Mouse (Mus musculus) liver, embryonic 14.5 days (tissue): ENCODE measurements around the gene Cmtm2b. TPM values are rescaled to one million over a fixed set of nuclear protein-coding genes. Genes with fewer than 3 reads are reported as not detected.

Experiments
- ATAC-seq: fragments of 200-750 bp; cut with Nextera tagmentation; 2 replicates; pipeline ENCODE4 v1.8.0; 2017; ENCODE audit warnings: moderate number of reproducible peaks, mild to moderate bottlenecking, moderate library complexity; ENCODE audit not compliant: insufficient read depth
- DNase-seq, 3 experiments: peaks; one replicate each; pipeline ENCODE4 v3.0.0-alpha.2; 2012 to 2013; ENCODE audit warnings: low read depth in 3 of 3, low spot score in 3 of 3
- H3K27ac ChIP-seq: fragments of 300-500 bp; sonication (generic); 2 replicates; pipeline ENCODE4 v1.5.1; 2014; ENCODE audit warnings: moderate library complexity, mild to moderate bottlenecking, control low read depth, inconsistent platforms
- H3K27me3 ChIP-seq: fragments of 300-500 bp; sonication (generic); 2 replicates; pipeline ENCODE4 v1.6.1; 2014; ENCODE audit warnings: mild to moderate bottlenecking, low read length, moderate library complexity; ENCODE audit not compliant: control insufficient read depth, insufficient read depth
- H3K36me3 ChIP-seq: fragments of 300-500 bp; sonication (generic); replicated peaks from 2 replicates; pipeline ENCODE4 v1.6.1; 2014; ENCODE audit warnings: low read depth; ENCODE audit not compliant: control insufficient read depth, insufficient read depth
- H3K4me1 ChIP-seq, 2 experiments: fragments of 200-500 bp in 1 of 2; fragments of 300-500 bp in 1 of 2; sonication (generic) in 1 of 2; replicated peaks; 2 replicates each; pipeline ENCODE4 v1.6.1; 2012 to 2014; ENCODE audit warnings: antibody characterized with exemption in 1 of 2, inconsistent platforms in 1 of 2, low read length in 1 of 2; ENCODE audit not compliant: control insufficient read depth in 2 of 2, insufficient read depth in 2 of 2
- H3K4me2 ChIP-seq: fragments of 300-500 bp; sonication (generic); 2 replicates; pipeline ENCODE4 v1.6.1; 2014; ENCODE audit warnings: low read depth, mild to moderate bottlenecking, control low read depth, moderate library complexity
- H3K4me3 ChIP-seq, 2 experiments: fragments of 200-500 bp in 1 of 2; fragments of 300-500 bp in 1 of 2; sonication (generic) in 1 of 2; 2 replicates each; pipeline ENCODE4 v1.5.1; 2012 to 2014; ENCODE audit warnings: low read depth in 2 of 2, low read length in 2 of 2, mild to moderate bottlenecking in 2 of 2, control low read depth in 1 of 2, inconsistent platforms in 1 of 2, moderate library complexity in 1 of 2; ENCODE audit not compliant: insufficient read depth in 1 of 2
- H3K9ac ChIP-seq: fragments of 300-500 bp; sonication (generic); replicated peaks from 2 replicates; pipeline ENCODE4 v1.6.1; 2014; ENCODE audit warnings: mild to moderate bottlenecking, control low read depth, moderate library complexity
- H3K9me3 ChIP-seq: fragments of 300-500 bp; sonication (generic); 2 replicates; pipeline ENCODE4 v1.6.1; 2016; ENCODE audit warnings: low read length, mixed read lengths; ENCODE audit not compliant: control insufficient read depth
- CTCF ChIP-seq: IDR thresholded peaks from 2 replicates; pipeline ENCODE4 v1.5.1; 2016; ENCODE audit warnings: antibody characterized with exemption, low read depth, control low read depth
- EP300 ChIP-seq: IDR thresholded peaks from 2 replicates; pipeline ENCODE4 v1.6.1; 2016; ENCODE audit warnings: antibody characterized with exemption, low read depth
- WGBS: fragments of 180-500 bp; shearing (Covaris S2); extraction: QIAGEN DNeasy Blood & Tissue Kit; methylation state at CpG from one replicate; pipeline ENCODE4 v1.1.7; 2014; ENCODE audit not compliant: insufficient replicate concordance; 5-methylcytosine and 5-hydroxymethylcytosine counted together
- polyA plus RNA-seq, 2 experiments: library from polyadenylated mRNA; depleted of rRNA in 1 of 2; stranded (reverse) in 1 of 2; unstranded in 1 of 2; fragments of >200 nt; fragmentation: Nextera tagmentation in 1 of 2; extraction: Ambion mirVana in 1 of 2; gene quantifications; 2 replicates each; pipeline versions ENCODE4 v1.2.1 to v1.2.3; 2012 to 2014

The Cmtm2b gene
- polyA plus RNA-seq, 2 experiments = not detected

DNA sequence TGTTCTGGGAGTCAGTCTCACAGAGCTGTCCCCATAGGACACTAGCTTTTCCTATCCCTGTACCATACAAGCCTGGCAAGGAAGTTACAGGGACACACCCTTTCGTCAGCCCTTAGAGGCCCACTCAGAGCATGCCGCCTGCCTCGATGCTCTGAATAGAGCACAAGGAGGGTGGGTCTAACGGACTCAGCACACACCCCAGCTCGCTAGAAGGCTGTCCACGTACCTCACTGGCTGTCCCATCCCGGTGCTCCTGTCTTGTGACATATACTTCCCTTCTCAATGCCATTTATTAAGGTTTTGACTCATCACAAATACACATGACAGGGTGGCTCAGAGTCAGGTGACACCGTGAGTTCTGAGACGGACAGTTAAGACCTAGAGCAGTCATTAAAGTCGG, 32.5 kb downstream of the Cmtm2b start:
- Histone ChIP-seq H3K9me3 (no peaks in the 10 kb centered on the region), H3K4me1 (no peaks in the 10 kb centered on the region), H3K36me3 (no peaks in the 10 kb centered on the region), H3K27ac (no peak overlapping the region), H3K4me3 (no peak overlapping the region), H3K4me2 (no peak overlapping the region), H3K27me3 (no peaks in the 10 kb centered on the region), H3K9ac (no peak overlapping the region)
- ATAC-seq (no peak), DNase-seq (no peak)
- 71% methylated on average over 10 of the region's 10 CpGs for WGBS
- TF ChIP-seq CTCF (no peak), EP300 (no peak)

DNA sequence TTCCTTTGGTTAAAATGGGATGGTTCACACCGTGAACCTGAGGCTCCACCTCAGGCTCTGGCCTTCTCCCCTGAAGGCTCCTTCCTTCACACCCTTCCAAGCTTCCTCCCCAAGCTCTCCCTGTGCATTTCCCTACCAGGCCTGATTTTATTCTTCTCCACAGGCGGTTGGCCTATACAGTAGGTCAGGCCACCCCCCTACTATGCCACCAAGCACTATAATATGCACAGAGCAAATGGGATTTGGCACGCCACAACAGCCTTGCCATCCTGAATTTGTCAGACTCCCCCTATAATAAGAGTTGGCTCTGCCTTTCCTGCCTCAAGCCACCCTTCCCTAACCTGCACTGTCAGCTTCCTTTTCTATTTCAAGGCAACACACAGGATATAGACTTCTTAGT, 36.6 kb downstream of the Cmtm2b start:
- TF ChIP-seq CTCF (no peak), EP300 (no peak)
- no peak for ATAC-seq
- H3K4me3 ChIP-seq = no peak overlapping the region
- no peaks in the 10 kb centered on the region for H3K9me3 ChIP-seq
- WGBS = 67% methylated on average over 3 of the region's 3 CpGs
- H3K27ac ChIP-seq = no peak overlapping the region
- H3K9ac ChIP-seq = no peak overlapping the region
- peaks cover 0 to 6% of the 10 kb centered on the region in 2 experiments; a peak in 2 of 4 replicates for H3K4me1 ChIP-seq
- H3K36me3 ChIP-seq = no peaks in the 10 kb centered on the region
- H3K27me3 ChIP-seq = no peaks in the 10 kb centered on the region
- no peak for DNase-seq
- H3K4me2 ChIP-seq = no peak overlapping the region

DNA sequence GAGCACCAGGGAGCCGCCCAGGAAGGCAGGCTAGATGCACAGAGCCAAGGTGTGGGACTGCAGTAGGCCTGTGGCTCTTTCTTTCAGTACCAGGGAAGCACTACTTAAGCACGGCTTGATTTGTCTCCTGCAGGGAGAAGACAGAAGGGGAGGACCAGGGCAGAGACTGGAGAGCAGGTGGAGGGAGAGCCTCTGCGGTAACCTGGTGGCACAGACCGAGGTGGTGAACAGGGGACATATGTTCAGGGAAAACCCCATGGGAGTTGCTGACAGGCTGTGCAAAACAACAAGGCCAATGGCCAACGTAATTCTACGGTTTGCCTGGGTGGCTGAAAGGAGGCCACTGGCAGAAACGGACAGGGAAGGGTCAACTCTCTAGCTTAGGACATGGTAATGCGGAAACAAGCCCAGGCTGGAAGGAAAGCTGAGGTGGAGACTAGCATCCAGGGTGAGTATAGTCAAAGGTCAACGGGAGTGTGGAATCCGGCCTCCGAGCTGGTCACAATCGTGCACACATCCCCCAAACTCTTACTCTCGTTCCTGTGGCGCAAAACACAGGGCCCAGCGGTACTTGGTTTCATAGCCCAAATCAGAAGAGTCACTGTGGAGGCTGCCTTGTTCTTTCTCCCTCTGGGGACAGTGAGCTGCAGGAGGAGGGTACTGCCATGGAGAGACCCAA, 37.9 kb downstream of the Cmtm2b start:
- no peak overlapping the region for H3K4me3 ChIP-seq
- TF ChIP-seq CTCF (no peak), EP300 (no peak)
- H3K27ac ChIP-seq = no peak overlapping the region
- no peak overlapping the region for H3K4me2 ChIP-seq
- H3K4me1 ChIP-seq = peaks cover 0 to 6% of the 10 kb centered on the region in 2 experiments; a peak in 2 of 4 replicates
- peak; percentile 35; the same call in 1 of the 2 replicates for ATAC-seq
- no peak overlapping the region for H3K9ac ChIP-seq
- 66% methylated on average over 15 of the region's 15 CpGs for WGBS
- no peaks in the 10 kb centered on the region for H3K9me3 ChIP-seq
- DNase-seq = no peak
- H3K27me3 ChIP-seq = no peaks in the 10 kb centered on the region
- no peaks in the 10 kb centered on the region for H3K36me3 ChIP-seq

DNA sequence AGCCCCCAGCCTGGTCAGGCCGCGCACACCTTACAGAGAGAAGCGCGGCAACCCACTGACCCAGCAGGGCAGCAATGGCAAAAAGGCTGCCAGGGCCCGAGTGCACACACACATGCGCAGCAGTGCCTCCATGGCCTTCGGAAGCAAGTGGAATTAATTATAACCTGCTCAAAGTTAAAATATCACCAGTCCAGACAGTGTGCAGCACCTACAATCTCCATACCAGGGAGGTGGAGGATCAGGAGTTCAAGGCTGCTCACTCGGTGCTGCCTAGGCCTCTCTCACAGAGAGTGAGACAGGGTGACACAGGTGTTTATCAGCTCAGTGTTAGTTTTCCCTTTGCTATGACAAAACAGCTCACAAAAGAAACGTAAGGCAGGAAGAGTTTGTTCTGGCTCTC, 43.7 kb downstream of the Cmtm2b start:
- no peak for TF ChIP-seq CTCF
- TF ChIP-seq EP300 = no peak
- H3K27ac ChIP-seq = no peak overlapping the region
- no peak for ATAC-seq
- H3K9ac ChIP-seq = no peak overlapping the region
- H3K9me3 ChIP-seq = no peaks in the 10 kb centered on the region
- no peaks in the 10 kb centered on the region for H3K27me3 ChIP-seq
- no peaks in the 10 kb centered on the region for H3K4me1 ChIP-seq
- WGBS = 69% methylated on average over 9 of the region's 9 CpGs
- H3K36me3 ChIP-seq = no peaks in the 10 kb centered on the region
- no peak overlapping the region for H3K4me2 ChIP-seq
- DNase-seq = no peak
- no peak overlapping the region for H3K4me3 ChIP-seq

DNA sequence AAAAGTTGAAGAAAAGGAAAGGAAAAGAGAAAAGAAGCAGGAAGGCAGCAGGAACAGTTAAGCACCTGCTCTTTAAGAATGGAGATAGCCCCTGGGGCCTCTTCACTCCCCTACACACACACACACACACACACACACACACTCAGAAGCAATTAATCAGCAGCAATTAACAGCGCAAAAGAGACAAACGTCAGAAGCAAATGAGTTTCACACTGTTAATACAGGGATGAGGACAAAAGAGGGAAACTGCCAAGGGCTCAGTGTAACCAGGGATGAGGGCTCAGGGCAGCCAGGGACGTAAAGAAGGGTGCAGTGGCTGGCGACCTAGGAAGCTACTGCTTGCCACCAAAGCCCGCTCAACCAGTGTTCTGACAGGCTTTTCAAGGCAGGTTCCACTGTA, 45.4 kb downstream of the Cmtm2b start:
- DNase-seq = no peak
- no peak for ATAC-seq
- H3K4me2 ChIP-seq = no peak overlapping the region
- H3K4me3 ChIP-seq = no peak overlapping the region
- no peak for TF ChIP-seq EP300
- TF ChIP-seq CTCF = no peak
- H3K27ac ChIP-seq = no peak overlapping the region
- H3K9me3 ChIP-seq = no peaks in the 10 kb centered on the region
- no peaks in the 10 kb centered on the region for H3K4me1 ChIP-seq
- no peaks in the 10 kb centered on the region for H3K27me3 ChIP-seq
- WGBS = 62% methylated on average over 5 of the region's 5 CpGs
- no peaks in the 10 kb centered on the region for H3K36me3 ChIP-seq
- no peak overlapping the region for H3K9ac ChIP-seq
